Mouse (Mus musculus) urinary bladder, adult 2 months (tissue): ENCODE data around the gene Defb46. TPM values are rescaled to one million over a fixed set of nuclear protein-coding genes. Genes with fewer than 3 reads are reported as not detected.

Experiments
- DNase-seq: peaks from one replicate; pipeline ENCODE4 v3.0.0; 2022; ENCODE audit warnings: low spot score
- polyA plus RNA-seq: library from polyadenylated mRNA; depleted of rRNA; stranded (reverse); fragments of >200 nt; gene quantifications from 2 replicates; pipeline ENCODE4 v1.2.3, GENCODE M21; 2012; rRNA removed

Defb46 gene
- not detected in 2 replicates for polyA plus RNA-seq

DNA sequence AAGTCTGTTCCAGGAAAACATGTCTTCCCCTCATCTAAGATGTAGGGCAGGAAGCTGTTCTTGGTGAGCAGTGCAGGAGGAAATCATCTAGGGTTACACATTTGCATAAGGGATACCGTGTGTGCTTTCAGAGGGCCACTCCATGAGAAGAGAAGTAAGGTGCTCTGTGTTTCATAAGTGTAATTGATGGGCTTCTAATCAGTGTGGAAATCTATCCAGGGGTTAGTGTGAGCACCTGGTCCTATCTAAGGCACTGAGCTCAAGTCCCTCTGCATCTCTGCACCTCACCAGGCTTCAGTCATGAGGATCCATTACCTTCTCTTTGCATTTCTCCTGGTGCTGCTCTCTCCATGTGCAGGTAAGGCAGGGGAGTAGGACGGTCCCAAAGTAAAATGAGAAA lies at the start of gene Defb46:
TSS of gene Defb46 (plus strand) at position 301 of the 400 bp plus-strand sequence.
- DNase-seq: no peak

DNA sequence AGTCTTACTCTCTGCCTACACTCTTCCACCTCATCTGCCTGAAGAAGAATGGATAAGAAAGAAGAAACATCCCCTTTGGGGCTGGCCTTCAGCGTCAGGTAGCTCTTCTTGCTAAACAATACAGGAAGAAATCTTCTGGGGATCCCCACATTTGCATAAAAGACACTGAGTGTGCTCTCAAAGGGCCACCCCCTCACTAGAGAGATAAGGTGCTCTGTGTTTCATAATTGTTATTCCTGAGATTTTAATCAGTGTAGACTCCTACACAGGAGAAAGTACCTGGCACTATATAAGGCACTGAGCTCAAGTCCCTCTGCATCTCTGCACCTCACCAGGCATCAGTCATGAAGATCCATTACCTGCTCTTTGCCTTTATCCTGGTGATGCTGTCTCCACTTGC lies 14.6 kb upstream of the Defb46 start, which contains the start of gene Defb6:
TSS of gene Defb6 (plus strand) at position 318 of the 400 bp plus-strand sequence.
- DNase-seq: no peak

DNA sequence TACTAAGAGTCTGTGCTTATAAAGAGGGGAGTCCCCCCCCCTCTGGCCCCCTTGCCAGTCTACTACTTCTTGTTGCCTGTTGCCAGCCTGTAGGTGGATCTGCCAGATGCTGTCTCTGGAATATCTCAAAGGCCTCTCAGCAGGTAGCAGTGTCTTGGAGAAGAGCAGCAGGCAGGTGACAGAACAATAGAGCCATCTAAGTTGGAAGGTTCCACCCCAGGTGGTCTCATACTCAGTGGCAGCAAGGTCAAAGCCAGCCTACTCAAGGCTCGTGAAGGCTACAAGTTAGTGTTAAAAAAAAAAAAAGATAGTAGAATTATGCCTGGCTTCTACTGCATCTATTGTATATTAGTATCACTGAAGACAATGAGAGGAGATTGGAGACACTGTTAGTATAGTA lies 1.6 kb upstream of the Defb46 start:
- no peak for DNase-seq

DNA sequence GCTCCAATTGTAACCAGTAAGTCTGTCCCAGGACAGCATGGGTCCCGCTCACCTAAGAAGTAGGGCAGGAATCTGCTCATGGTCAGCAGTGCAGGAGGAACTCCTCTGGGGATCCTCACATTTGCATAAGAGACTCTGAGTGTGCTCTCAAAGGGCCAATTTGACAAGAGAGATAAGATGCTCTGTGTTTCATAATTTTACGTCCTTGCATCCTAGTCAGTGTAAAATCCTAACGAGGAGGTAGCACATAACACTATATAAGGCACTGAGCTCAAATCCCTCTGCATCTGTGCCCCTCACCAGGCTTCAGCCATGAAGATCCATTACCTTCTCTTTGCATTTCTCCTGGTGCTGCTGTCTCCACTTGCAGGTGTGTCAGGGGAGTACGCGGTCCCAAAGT lies 7.6 kb downstream of the Defb46 start, which contains the start of gene Defb5:
TSS of gene Defb5 (plus strand) at position 301 of the 400 bp plus-strand sequence.
- DNase-seq: no peak

DNA sequence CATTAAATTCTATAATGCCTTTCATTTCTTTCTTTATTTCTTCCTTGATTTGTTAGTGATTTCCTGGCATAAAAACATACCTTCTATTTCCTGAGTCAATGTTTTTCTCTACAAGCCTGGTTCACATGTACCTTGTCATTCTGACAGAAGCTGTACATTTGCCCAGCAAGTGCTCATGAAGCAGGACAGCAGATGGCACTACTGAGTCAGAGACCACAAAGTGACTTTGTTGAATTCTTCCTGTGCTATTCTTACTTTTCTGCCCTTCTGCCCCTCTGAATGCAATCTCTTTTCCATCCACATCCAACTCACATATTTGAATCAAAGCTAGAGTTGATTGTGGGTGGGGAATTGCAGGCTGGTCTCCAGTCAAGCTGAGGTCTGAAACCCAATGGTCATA lies 18.4 kb downstream of the Defb46 start:
- no peak for DNase-seq

DNA sequence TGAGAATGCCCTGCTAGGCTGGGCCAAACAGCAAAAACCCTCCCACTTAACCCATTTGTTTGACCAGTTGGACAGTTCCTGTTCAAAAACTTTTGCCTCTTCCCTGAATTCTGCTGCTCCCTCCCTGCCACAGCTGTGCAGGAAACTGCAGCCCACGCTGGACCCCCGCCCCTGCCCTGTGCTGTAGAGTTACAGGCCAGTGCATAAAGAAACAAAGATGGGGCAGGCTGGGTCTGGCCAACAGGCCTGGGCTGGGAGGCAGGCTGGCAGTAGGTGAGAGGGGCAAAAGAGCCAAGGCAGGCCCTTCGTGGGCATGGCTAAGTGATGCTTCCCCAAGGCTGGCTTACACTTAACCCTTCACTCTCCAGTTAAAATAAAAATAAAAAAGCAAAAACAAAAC lies 20.0 kb downstream of the Defb46 start:
- no peak for DNase-seq

Other genes starting within 250 kb of the Defb46 start
- not detected in 2 replicates for gene Defb37, start 248.9 kb upstream of the Defb46 start, polyA plus RNA-seq
- gene Defb38, start 213.3 kb upstream of the Defb46 start, polyA plus RNA-seq: not detected in 2 replicates
- not detected in 2 replicates for gene Defb39, start 175.1 kb upstream of the Defb46 start, polyA plus RNA-seq
- gene Defb12, start 125.1 kb upstream of the Defb46 start, polyA plus RNA-seq: not detected in 2 replicates
- gene Defb34, start 116.2 kb upstream of the Defb46 start, polyA plus RNA-seq: not detected in 2 replicates
- gene Gm45826, start 99.1 kb upstream of the Defb46 start, polyA plus RNA-seq: not detected in 2 replicates
- not detected in 2 replicates for gene Defb14, start 45.6 kb upstream of the Defb46 start, polyA plus RNA-seq
- not detected in 2 replicates for gene Defb4, start 41.2 kb upstream of the Defb46 start, polyA plus RNA-seq
- gene Defb6, start 14.4 kb upstream of the Defb46 start, polyA plus RNA-seq: not detected in 2 replicates
- gene Defb5, start 7.7 kb downstream of the Defb46 start, polyA plus RNA-seq: not detected in 2 replicates
- gene Defb3, start 53.4 kb downstream of the Defb46 start, polyA plus RNA-seq: not detected in 2 replicates
- not detected in 2 replicates for gene Defb8, start 207.7 kb downstream of the Defb46 start, polyA plus RNA-seq